Mouse (Mus musculus) lung, postnatal 14 days (tissue): Measurements from ENCODE around the gene Map10.

Source experiments
- DNase-seq: peaks from one replicate; pipeline ENCODE4 v3.0.0; 2021

Map10 gene

DNA sequence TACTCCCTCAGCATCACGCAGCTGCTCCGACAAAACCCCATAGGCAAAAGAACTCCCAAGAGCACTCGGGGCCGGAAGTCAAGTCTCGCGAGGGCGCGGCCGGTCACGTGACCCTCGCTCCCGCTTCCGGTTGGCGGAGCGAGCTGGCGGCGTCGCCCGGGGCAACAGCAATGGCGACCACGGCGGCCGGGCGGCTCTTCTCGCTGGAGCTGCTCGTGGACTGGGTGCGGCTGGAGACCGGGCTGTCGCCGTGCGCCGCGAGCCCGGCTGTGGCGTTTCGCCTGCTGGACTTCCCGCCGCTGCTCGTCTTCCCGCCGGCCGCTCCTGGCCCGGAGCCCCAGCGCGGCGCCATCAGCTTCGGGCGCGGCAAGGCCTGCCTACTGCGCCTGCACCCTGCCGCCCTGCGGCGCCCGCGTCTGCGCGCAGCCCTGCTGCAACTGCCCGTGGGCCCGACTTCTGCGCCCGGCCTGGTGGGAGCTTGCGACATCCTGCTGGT, at the start of gene Map10:
TSS of gene Map10 (plus strand) at position 119 of the 496 bp plus-strand sequence.
- DNase-seq = peak; percentile 88

DNA sequence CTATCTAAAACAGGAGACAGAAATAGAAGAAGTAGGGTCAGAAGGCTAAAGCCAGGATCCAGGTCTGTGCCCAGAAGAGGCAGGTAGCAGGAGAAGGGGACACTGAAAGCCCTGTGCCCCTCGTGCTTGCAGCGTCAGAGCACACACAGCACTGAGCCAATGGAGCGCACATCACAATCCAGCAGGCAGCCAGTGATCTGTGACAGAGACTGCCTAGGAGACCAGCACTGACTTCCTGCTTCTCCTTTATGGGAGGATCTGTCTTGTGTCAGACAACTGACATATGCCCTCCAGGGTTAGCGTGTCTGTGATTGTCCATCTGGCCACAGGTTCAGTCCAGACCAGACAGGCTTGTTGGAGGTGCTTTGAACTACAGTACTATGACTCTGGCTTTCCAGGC, 49.3 kb upstream of the Map10 start:
- DNase-seq = no peak

DNA sequence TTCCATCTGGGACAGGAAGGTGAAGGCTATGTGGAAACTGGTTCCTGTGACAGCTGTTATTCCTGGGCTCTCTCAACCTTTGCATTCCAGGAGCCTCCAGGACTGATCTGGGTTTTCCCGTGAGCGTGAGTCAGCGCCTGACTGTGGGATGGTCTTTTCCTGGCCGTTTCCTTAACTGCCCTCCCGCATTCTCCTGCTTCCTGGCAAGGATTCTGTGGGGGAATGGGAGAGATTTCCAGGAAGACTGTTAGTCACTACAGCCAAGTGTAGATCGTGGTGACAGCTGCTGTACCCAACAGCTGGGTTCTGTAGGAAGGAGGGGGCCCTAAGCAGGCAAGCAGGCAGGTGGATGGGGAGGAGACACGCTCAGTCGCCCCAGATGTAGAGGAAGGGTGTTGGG, 45.3 kb upstream of the Map10 start:
- DNase-seq = no peak

DNA sequence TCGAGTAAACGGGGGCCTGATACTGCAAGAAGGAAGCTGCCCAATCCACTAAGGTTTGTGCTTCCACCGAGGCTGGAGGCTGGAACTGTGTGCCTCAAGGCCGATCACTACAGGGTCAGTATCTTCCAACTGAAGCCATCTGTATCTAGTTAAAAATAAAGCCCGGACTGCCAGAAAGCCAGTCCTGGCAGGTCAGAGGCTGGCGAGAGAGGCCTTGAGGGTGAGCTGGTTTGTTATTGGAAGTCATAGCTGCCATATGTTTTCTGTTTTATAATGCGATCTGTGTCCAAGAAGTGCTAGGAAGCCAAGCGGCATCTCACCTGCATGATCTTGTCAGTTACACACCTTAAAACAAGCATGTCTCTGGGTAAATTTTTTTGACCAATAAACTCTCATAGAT, 43.2 kb upstream of the Map10 start:
- no peak for DNase-seq

DNA sequence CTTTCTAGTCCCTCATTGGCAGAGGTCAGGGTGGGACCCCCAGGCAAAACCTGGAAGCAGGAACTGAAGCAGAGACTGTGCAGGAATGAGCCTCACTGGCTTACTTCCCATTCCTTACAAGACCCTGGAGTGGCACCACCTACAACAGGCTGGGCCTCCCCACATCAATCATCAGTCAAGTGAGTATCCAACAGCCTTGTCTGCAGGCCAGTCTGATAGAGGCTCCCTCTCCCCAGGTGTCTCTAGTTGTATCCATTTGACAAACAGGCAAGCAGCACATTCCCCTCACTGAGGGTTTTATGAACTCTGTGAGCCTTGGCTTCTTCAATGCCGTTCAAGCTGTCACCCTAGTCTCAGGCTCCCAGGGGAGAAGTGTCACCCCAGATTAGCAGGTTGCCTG, 40.8 kb upstream of the Map10 start:
- DNase-seq = no peak

DNA sequence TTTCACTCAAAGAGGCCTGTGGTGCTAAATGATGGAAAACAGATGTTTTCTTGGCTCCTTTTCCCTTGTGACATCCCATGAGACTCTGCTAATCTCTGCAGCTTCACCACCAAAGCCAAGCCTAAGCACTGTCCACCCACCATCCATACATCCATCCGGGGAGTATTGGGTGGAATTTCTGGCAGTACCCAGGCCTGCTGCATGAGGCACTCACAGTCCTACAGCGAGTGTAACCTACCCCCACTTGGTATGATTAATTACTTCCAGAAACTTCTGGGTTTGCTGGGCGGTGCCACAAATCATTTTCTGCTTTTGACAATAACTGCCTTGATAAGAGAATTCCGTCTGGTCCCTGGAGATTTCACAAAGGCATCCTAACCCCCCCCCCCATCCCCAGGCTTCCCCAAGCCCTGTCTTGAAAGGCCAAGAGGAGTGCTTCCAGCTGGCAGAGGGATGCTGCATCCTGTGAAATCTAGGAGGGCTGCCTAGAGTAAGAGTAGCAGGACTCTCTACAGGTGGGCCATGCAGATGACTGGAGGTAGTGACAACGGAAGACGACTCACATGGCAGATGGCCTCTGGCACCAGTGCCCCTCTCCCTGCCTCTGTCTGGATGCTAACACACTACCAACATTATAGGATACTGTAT, 31.1 kb upstream of the Map10 start:
- peak; percentile 26 for DNase-seq

DNA sequence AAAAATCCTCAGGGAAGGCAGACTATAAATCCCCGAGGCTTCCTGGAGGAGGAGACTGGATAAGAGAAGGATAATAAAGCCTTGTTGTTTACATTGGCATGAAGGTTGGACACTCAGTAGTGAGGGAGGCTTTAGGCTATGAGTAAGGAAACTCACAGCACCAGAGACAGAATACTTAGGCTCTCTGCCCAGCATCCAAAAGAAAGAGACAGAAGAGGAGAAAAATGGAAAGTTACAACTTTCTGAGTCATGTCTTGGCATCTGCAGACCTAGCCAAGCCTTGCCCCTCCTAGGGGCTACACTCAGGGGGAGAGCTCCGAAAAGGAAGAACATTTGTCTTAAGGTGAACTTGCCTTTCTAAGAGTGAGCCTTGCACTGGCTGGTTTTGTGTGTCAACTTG, 30.0 kb upstream of the Map10 start:
- no peak for DNase-seq

DNA sequence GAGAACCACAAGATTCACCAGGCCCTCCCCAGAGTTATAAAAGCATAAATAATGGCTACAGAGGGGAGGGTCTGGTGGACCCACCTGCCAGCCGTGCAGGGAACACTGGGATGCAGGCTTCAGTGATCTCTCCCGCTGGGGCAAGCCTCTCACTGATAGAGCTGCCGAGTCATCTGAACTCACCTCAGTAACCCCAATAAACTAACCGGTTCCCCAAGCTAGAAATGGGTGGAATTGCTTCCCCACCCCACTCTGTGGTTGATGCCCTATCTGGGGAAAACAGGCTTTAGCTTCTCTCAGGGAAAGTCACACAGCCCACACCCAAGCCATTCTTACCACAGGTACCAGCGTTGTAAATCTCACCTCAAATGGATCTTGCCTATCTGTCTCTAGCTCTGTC, 28.9 kb upstream of the Map10 start:
- DNase-seq = no peak

DNA sequence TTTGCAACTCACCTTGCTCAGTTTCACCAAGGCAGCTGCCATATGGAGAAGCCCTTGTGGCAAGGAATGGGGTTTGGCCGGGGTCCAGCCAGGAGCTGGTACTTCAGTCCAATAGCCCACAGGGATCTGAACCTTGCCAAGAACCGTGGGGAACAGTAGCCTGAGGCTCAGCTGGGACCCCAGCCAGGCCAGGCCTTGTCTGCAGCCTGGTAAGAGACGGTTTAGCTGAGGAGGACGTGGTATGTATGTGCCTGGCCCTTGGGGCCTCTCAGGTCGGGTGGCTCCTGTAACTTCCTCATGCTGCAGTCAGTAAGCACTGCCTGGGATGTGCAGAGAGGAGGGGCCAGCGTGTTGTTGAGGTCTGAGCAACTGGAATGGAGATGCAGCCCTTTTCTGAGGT, 27.8 kb upstream of the Map10 start:
- no peak for DNase-seq

DNA sequence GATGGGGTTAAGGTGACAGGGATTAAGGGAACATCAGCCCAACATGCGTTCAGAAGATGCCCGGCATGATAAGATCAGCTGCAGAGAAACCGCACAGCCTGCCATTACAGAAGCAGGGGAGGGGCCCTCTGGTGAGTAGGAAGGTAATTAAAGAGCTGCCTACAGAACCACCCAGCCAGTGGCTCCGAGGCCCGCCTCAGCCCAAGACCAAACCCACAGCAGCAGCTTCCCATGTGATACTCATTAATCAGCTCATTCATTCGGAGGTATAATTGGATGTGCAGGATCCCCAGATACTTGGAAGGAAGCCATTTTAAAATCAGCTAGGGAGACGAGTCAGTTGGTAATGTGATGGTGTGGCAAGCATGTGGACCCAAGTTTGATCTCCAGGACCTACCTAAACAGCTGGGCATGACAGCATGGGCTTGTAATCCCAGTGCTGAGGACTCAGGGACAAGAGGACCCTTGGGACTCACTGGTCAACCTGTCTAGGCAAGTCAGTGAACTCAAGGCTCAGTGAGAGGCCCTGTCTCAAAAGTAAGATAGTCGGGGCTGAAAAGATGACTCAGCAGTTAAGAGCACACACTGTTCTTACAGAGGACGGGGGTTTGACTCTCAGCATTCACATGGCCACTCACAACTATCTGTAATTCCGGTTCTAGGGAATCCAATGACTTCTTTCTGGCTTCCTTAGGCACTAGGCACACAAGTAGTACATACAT, 23.7 kb upstream of the Map10 start:
- DNase-seq = no peak

DNA sequence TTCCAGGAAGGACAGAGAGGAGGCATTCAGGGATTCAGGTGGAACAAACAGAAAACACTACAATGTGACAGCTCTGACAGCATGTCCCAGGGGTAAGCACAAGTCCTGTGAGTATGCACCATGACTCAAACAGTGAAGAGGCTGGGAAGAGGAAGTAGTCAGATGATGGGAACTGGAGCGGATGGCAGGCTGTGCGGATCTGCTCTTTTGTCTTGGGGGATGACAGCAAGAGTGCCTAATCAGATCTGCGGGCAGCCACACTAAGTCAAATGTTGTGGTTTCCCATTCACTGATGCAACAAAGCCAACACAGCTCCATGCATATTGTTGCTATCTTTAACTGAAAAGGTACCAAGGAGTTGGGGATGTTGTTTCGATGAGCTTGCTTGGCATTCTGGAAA, 20.2 kb upstream of the Map10 start:
- no peak for DNase-seq

DNA sequence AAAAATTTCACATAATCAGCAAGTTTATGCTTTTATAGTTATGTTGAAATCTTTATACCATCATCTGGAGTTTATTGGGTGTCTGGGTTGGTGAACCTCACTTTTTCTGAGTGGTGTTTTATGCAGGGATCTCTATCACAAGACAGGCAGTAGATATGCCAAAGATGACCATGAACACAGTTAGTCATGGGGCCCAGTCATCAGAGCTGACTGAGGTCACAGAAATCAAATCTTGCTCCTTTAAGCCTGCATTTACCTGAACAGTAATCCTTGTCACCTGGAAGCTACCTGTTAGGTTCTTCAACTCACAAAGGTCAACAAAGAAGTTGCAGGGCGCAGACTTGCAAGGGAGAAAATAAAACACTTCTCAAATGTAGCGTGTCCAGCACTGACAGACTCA, 14.8 kb upstream of the Map10 start:
- no peak for DNase-seq

DNA sequence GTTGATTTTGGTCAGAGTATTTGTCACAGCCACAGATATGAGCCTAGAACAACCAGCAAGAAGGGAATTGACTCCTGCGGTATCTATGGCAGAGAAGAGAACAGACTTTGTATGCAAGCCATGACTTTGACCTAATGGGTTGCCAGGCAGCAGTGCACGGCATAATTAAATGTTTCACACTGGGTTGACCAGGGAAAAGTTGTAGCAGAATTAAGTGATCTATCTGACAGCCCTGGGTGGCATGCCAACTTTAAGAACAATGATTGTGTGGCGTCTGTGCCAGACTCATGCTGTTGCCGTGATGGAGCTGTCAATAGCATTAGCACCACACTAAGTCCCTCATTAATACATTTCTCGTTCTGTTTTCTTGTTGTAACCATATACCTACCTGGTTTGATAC, 11.1 kb upstream of the Map10 start:
- DNase-seq = no peak

DNA sequence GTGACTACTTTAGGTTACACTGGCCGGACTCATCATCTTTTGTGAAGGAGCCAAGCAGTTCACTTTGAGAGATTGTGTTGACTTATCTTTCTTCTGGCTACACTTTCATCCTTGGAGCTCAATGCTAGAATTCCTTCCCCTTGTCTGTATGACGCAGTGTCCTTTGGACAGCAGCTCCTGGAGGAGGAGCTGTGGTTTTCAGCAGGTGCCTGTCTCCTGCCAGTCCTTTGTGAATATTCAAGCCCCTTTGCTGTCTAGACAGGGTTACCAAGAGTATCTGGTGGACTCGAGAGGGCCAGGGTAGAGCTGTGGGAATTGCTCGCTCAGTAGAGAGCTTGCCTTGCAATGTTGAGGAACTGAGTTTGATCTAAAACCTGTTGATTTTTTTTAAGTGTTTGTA, 10.7 kb upstream of the Map10 start:
- DNase-seq = no peak

DNA sequence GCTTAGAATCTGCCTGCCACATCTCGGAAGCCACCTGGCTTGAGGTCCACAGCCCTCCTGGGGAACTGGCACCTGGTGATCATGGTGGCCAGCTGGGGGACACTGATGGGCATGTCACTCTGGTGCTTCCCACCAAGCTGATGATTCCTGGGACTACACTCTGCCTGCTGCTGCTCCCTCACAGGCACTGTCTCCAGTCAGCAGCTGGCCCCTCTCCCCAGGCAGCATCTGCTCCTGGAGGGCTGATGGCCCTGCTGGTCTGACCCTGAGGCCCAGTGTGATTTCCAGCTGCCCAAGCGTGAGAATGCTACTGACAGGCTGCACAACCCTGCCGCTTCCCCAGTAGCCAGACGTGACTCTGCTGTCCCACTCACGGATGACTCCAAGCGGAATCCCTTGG, 9.2 kb upstream of the Map10 start:
- DNase-seq = no peak

DNA sequence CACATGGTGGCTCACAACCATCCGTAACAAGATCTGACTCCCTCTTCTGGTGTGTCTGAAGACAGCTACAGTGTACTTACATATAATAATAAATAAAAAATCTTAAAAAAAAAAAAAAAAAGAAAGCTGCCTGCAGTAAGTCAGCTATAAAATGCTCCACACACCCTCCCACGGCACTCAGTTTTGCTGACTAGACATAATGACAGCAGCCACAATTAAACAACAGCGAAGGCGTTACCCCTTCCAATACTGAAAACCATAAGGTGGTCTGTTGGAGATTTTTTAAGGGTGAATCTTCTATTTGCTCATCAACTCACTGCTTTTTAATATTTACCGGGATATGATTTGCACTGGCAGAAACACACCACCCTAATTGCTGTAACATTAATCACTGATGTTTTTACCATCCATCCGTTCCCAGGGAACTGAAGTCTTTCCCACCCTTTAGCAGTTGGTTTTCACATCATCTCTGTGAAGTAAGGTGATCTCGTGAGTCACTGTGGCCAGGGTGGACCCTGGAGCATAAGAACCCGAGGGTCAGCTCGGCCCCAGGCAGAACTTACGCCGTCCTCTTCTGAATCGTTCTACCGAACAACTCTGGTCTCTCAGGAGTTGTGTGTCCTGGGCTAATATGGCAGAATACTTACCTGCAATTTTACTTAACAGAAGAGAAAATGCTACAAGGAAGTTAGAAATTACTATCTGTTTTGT, 7.5 kb upstream of the Map10 start:
- no peak for DNase-seq

DNA sequence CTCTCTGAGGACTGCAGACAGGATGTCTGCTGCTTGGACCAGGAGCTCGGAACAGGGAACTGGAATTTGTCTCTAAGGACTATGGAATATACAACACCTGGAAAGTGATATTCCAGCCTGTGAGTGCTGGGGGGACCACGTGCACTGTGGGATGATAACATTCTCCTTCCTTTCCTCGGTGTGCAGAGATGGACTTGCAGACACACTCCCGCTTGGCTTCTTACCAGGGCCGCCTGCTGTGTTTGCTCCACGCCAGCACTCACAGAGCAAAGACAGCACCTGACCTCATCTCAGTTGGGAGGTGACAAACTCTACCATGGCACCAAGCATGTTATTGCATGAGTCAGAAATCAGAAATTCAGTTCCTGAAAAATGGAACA, 7.0 kb upstream of the Map10 start:
- no peak for DNase-seq

DNA sequence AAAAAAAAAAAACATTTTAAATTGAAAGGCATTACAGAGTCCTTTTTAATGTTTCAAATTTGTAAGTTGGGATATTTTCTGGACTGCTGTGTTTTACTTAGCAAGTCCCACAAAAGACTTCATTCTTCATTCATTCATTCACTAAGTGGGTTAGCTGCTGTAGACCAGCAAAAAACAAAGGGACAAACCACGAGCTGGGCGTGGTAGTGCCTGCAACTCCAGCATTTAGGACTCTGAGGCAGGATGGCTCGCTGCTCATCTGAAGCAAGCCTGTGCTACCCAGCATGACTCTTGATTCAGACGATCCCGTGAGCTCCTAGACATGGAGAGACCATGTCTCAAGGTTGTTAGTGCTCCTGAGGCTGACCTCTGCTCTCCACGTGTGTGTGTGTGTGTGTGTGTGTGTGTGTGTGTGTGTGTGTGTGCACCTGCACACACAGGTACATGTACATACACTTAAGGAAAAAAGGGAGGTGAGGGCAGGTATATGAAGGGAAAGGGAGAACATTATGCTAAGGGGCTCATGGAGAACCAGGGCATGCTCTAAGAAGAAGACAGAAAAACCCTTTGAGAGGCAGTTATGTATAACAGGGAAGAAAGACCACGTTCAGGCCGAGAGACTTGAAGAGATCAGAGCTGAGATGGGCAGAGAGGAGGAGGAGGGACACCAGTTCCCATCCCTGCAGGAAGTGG, 4.3 kb upstream of the Map10 start:
- no peak for DNase-seq

DNA sequence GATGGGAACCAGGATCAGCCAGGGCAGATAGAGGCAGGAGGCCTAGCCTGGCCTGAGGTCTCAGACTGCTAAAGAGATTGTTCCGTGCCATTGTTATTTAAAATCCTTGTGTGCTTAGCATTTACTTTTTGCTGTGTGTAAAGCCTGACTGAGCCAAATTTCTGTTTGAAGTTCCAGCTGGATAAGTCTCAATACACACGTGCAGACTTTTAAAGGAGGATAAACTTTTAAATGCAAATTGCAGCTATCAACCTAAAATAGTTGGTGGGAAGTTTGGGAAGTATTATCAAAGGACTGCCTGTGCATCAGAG, 3.8 kb upstream of the Map10 start:
- DNase-seq = no peak

DNA sequence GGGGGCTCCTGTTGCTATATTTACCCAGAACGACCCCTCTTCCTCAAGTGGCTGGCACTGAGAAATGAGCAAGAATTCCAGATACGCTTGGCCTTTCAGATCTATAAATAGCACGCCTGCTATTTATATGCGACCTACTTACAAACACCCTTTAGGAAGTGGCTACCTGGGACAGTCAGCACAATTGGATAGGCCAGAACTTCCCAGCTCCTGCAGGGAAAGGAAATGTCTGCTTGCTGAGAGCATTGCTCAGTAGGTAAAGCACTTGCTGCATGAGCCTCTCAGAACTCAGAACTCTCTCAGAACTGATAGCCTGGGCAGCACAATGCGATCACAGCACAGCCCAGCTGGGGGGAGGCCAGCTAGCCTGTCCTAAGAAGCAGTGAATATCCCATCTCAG, 3.4 kb upstream of the Map10 start:
- no peak for DNase-seq

DNA sequence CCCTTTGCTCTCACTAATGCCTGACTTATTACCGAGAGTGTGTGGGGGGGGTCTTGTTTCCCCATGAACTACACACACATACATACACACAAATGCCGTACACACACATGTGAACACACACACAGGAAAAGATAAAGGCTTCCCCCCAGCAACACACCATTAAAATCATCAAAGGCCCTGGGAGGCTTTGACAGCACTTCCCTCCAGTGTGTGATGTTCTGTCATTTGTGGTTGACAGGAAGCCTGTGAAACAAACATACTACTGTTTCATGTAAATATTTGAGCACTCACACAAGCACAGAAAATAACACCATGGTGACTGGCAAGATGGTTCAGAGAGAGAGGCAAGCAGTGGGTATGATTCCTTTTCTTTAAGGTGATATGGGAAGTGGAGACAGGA, 2.4 kb upstream of the Map10 start:
- no peak for DNase-seq

DNA sequence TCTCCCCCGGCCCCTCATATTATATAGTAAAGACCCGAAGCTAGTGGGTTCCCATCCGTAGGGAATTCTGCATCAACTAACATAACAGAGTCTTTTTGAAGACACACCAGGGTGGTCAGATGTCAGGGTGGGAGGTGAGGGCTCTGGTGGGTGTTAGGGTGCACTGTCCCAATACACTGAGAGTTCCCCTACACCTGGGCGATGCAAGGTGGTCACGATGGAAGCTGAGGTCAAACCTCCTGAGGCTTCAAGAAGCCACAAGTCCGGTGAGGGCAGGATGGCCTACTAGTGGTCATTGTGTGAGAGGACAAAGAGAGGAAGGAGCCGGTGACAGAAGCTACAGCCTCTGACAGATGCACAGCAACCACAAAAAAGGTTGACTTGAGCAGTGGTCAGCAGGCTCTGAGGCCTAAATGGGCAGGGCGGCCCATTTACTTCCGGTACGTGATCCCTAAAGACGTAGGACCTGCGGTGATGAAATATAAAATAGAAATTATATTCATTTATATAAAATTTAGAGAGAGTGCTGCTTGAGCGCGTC, 389 bp upstream of the Map10 start:
- DNase-seq = no peak

DNA sequence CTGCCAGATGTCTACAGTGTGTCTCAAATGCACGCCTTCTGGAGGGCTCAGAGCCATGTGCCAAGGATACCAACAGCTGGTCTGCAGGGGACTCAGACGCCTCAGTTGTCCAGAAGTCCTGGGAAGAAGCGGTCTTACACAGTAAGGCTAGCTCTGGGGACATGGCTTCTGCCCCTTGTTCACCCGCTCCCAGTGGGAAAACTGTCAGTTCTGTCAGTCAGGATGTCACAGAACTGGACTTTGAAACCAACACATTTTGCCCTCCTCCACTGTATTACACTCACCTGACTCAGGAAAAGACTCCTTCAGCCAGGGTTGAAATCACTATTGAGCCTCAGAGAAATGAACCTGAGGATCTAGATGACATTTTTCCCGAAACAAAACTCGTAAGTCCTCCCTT, 802 bp downstream of the Map10 start:
- no peak for DNase-seq

DNA sequence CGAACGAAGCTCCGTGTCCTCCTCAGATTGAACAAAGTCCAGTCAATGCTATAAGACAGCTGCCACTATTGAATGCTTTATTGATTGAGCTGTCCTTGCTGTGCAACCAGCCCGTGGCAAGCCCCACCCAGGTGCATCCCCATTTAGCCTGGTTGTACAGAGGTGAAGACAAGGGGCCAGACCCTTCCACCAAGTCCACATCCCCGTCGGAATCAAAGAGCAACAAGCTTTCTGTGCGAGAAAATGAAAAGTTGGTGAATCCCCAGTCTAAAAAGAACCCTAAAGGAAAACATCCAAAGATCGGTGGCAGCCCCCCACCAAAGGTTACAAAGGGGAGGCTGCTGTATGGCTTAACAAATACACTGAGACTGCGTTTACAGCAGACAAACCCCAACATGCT, 1.3 kb downstream of the Map10 start:
- DNase-seq = no peak
